Mouse (Mus musculus) heart, adult 9 months (tissue): ENCODE measurements around the gene Tceanc.

ENCODE experiments used
- DNase-seq, 2 experiments: peaks; one replicate each; pipeline ENCODE4 v3.0.0; 2022; ENCODE audit warnings: low spot score in 2 of 2

The Tceanc gene

DNA sequence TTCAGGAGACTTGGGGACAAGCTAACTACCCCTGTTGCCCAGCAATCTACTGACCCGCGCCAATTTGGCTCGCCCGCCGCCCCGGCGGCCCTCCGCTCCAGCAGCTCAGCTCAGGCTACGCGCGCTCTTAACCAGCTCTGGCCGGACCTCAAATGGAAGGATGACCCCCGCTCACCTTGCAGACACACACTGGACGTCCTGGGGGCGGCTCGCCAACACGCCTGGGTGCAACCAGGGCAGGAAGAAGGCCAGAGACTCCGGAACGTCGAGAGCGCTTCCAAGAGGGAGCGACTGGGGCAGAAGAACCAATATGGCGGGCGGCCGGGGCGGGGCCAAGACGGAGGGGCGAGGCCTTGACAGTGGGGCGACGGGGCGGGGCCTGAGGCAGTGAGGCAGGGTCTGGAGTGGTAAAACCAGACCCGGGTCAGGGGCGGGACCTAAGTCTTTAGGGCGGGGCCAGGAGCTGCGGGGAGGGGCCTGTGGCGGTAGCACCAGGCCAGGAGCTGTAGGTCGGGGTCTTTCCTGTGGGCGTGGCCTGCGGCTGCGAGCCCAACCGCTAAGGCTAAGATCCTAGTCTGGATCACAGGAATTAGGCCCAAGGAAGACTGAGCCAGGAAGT, 38.9 kb downstream of the Tceanc start, which contains the start of gene Rab9:
TSS of gene Rab9 (minus strand) at position 503 of the 619 bp plus-strand sequence.
- peak; percentile 90 to 91 for DNase-seq

DNA sequence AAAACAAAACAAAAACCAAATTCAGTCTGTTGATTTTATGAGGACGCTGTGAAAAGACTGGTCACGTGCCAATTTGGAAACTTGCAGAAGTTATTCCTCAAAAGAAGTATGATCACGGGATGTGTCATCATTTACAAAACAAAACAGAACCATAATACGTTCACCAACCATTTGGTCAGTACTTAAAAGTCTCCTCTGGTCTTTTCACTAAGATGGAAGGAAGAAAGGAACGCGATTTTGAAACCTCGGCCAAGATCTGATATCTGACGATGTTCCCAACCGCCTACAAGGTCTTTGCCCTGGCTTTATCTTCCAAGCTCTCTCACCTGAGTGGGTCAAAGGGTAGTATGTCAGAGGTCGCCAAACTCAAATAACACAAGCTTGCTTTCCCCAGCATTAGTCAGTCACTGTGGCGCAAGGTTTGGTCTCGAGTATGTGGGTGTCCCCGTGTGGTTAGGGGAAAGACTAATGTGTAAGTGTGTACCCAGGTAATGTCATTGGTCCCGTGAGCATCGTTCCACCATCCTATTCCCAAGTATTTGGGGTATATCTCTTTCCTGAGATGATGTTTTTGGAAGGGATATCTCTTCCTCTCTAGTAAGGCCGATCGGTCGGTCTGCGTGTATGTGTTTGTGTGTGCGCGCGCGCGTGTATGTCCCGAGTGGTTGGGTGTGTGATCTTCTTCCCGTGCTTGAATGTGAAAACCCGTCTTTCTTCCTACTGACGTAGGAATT, 39.6 kb downstream of the Tceanc start:
- peak; percentile 3 to 13 for DNase-seq

DNA sequence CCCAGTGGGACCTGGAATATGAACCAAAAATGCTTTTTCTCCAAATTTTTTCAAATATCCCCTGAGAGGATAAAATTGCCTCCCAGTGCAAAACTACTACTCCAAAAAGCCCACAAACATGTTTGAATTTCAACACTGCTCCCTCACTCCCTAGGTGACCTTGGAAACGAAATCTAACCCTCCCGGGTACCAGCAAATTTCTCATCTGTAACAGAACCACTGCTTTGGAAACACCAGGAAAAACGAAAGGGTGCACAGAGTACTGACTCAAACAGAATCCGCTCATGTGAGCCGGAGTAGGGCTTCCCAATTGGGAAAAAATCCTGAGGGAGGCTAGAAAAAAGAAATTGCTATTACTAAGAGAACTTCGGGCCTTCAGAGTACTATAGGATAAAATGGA, 41.0 kb downstream of the Tceanc start:
- DNase-seq = no peak

DNA sequence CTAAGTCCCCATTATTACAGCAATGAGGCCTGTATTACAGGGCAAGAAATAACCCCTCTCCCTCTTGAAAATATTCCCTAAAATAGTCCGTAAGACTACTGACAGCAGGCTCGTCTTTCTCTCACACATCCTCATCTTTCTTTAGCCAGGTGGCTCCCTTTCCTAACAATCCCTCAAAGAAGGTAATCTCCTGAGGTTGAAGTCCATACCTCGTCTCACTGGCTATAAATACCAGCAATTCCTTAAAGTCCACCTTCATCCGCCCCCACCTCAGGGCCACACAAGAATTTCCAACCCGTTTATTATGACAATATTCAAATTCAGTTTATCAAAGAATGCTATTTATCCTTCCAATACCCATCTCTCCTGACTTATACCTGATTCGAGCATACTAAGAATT, 45.8 kb downstream of the Tceanc start:
- DNase-seq = no peak

DNA sequence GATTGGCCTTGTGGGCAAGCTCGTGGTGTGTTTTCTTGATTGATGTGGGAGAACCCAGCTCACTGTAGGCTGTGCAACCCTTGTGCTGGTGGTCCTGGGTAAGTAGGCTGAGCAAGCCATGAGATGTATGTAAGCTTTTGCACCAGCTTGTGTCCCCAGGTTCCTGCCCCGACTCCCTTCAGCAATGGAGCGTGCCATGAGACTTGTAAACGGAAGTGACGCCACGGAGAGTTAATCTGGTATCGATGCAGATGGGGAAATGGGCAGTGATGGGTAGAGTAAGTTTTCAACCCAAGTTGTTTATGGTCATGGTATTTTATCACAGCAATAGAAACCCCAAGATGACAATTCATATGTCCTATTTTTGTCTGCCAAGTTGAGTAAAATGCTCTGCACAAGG, 50.0 kb downstream of the Tceanc start:
- no peak for DNase-seq

DNA sequence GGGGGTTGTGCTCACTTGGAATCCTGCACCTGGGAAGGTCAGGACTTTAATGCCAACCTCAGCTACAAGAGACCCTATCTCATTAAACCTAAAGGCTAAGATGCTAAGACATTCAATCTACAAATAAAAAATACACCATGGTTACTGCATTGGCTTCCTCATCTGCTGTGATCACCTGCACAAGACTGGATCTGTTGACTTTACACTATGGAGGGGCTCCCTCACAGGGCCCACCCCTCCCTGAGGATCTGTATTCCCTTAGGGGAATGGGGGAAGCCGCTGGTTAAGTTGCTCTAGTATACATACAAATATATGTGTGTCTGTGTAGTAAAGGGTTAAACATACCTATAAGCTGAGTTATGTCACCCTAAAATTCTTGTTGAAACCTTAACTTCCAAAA, 62.8 kb downstream of the Tceanc start:
- DNase-seq = no peak

DNA sequence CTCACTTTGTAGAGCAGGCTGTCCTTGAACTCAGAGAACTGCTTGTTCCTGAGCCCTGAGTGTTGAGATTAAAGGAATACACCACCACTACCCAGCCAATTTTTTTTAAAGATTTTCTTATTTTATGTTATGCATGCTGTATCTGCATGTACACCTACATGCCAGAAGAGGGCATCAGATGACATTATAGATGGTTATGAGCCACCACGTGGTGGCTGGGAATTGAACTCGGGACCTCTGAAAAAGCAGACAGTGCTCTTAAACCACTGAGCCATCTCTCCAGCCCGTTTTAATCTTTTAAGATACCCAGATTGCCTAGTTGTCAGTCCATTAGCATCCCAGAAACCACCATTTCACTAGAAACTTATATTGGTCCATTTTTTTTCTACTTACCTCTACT, 64.0 kb downstream of the Tceanc start:
- DNase-seq = no peak

DNA sequence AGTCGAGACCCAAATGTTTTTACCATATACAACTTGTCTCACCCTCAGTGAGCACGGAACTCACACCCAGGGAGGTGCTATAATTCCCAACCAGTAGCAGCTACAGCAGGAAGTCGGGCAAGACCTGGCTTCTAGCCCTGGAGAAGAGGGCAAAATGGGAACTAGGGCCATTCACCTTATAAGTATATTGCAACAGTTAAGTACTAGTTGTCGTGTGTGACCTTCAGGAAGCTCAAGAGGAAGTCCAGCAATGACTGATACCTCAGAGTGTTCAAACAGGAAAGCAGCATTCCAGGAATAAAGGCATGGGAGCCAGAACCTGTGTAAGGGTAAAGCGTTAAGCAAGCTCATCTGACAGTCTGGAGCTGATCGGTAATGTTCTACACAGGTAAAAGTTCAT, 64.8 kb downstream of the Tceanc start:
- peak in 1 of 2 experiments; percentile 2 for DNase-seq
